Mouse (Mus musculus) Muller cell, postnatal 12 days (primary cell): ENCODE data around the gene Ncam1.

Experiments used
- DNase-seq: peaks from one replicate; pipeline ENCODE4 v3.0.0-alpha.2; 2015; ENCODE audit errors: inconsistent ontology term

Gene Ncam1

DNA sequence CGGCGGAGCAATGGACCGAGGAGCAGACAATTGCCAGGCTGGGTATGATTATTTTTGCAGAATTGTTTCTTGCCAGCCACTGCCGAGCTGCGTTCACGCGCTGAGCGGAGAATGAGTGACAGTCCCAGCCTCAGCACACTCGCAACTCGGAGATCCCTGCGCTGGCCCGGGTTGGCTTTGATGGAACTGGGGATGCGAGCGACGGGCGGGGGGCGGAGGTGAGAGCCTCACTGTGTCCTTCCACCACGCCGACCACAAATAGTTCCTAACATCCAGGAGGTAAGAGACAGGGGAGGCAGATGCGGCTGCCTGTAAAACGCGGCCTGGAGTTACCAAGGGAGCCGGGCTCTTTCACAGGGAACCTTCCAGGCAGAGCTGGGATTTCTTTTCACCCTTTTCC, at the start of gene Ncam1:
Gene Ncam1, minus strand, starts transcription at position 120 of the 400 bp plus-strand sequence.
- peak; percentile 98 for DNase-seq

DNA sequence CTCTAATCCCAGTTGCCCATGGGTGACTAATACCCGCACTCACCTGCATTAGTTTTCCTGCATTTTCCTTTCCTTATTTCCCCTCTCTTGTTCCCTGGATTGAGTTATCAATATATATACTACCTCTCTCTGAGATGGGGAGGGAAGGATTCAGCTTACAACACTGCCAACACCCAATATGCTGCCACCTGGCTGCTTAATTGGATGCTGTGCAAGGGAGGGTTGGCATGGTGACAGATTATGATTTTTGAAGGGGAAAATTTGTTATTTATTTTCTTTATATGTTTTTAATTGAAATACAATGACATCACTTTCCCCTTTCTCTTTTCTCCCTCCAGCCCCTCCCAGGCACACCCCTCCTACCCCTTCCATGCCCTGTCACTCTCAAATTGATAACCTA, 35.3 kb upstream of the Ncam1 start:
- no peak for DNase-seq

DNA sequence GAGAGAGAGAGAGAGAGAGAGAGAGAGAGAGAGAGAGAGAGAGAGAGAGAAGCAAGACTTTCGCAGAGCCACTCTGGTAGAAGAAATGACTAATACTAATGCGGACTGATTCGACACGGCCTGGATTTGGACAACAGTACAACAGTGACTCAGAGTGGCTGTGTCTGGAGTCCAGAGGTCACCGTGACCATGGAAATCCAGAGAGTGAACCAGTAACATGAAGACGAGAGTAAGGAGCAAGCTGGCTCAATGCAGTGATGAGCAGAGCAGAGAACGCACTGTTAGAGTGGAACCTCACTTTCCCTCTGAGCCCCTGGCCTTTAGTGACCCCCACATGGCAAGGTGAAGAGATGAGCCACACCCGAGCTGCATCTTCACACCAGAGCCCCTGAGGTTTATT, 28.9 kb upstream of the Ncam1 start:
- no peak for DNase-seq

DNA sequence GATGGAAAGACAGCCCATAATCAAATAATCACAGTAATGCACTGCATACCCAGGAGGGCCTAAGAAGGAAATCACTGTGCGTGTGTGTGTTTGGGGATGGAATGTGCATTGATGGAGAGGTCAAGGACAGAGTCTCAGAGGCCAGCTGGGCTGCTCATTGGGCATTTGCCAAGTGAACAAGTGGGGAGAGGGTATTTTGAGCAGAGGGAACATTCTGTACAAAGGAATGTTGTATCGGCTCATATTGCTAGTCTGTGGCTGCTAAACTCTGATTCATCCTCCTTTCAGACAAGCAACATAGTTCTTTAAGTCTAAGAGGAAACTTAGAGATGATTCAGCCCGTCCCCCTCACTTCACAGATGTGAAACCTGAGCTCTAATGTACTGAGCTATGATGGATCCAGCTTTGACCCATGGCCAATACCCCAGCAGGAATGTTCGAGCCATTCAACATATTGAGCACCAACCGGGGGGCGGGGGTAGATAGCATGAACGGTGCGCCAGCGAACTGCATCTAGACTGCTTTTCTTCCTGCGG, 17.5 kb upstream of the Ncam1 start:
- peak; percentile 87 for DNase-seq

DNA sequence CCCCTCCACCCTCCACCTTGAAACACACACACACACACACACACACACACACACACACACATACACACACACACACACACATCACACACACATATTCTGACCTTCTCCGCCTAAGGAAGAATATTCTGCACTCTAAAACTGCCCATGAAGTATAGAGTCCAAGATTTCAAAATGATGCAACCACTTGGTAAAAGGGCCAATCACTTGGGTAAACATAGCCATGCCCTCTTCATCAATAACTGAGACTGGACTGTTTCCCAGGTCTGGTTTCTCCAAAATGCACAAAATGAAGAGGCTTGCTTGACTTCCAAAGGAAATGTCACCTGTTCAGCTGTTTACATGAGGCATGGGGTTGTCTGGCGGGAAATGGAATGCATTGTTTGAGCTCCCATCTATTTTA, 15.7 kb upstream of the Ncam1 start:
- DNase-seq: no peak

DNA sequence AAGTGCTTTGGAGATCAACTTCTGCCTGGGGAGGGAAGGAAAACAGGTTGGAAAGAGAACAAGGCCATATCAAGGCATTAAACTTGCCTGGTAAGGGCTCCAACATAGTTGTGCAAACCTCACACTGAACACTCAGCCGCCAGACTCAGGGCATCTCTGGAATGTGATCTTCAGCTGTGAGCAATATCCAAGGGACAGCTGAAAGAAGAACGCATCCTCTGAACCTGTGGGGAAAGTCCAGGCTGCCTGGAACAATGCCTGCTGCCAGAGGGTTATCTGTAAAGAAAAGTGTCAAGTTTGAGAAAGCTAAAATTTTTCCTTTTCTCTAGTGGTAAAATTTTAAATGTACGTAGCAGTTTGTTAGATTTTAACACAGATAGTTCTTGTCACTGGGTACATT, 4.5 kb upstream of the Ncam1 start:
- DNase-seq: peak; percentile 58

DNA sequence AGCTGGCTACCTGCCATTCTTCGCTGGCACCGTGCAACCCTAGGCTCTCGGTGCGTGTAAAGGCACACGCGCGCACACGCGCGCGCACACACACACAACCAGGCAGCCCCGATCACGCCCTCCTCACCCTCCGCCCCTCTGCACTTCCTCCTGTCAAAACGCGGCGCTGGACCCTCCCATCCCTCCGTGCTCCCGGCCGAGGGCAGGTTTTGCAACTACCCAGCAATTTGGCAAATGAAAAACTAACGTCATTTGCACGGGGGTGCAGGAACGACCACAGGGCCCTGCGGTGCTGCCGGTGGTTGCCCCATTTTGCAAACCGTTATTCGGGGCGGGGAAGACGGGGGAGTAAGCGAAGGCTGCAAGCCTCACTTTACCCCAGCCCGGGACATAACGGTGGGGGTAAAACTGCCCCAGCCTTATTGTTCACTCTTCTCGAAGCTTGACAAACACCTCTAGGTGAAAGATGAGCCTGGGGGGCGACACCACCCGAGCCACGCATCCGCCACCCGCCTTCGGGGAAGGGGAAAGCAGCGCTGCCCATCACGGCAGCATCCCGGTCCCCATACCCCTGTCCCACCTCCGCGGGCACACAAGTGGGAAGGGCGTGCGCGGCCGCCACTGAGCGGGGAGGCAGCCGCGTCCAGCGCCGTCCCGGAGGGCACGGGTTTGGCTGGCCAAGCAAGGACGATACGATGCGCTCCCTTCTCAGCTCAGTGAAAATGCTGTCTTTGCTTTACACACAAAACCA, 729 bp downstream of the Ncam1 start:
- peak; percentile 88 for DNase-seq

DNA sequence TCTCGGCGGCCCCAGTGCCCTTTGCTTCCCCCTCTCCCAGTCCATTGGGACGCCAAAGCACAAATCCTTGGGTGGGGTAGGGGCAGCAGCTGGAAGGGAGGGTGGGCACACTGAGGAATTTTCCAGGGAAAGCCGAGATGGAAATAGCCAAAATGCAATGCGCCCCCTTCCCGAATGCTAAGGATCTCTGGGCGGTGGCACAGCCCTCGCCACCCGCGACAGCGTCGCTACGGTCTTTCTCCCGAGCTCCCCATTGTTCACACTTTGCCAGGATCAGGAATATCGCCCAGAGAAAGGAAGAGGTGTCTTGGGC, 1.3 kb downstream of the Ncam1 start:
- no peak for DNase-seq

DNA sequence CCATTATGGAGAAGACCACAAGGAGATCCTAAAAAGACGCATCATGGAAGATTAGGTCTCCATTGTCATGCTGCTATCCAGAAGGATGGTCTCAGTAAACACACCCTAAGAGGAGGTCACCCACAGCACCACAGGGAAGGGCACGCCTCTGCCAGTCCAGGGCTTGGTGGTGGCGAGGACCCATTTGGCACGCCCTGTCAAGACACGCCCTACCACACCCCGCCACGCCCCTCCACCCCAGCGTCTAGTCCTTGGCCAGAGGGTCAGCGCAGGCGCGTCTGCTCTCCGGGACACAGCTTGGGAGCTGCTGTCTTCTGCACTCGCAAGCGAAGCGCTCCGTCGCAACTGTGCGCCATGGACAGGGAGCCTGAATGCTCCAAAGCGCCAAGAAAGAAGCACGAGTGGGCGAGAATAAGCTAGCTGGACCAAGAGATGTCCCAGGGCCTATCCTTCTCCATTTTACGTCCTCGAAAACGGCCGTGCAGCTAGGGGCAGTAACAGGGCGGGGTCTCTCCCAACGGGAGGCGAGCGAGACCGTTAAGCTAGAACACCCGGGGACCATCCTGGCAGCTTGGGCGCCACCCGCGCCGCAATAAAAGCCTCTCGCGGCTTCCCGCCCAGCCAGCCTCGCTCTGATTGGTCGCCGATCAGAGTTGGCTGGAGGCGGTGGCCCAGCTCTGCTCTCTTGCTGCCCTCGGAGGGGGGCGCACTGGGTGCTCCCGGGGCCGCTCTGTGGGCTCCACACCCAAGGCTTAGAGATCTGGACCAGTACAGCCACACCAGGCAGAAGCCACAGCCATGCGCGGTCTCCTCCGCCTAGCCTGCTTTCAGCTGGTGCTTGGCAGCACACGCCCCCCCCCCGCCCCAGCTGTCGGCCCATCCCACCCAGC, 1.9 kb downstream of the Ncam1 start:
- DNase-seq: peak; percentile 91

DNA sequence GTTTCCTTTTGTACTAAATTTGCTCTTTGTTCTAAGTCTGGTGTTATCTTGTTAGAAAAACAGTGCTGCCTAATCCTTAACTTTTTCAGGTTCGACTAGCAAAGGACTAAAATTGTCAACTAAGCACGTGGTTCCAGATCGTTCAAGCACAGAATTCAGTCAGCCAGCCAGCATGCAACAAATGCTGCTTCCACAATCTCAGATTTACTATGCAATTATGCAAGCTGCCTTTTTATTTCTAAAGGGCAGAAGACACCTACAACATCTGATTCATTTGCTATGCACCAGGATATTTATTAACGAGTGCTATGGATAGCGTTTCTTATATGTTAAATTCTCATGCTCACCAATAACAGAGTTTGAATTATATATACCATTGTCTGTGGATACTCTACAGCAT, 2.8 kb downstream of the Ncam1 start:
- no peak for DNase-seq

DNA sequence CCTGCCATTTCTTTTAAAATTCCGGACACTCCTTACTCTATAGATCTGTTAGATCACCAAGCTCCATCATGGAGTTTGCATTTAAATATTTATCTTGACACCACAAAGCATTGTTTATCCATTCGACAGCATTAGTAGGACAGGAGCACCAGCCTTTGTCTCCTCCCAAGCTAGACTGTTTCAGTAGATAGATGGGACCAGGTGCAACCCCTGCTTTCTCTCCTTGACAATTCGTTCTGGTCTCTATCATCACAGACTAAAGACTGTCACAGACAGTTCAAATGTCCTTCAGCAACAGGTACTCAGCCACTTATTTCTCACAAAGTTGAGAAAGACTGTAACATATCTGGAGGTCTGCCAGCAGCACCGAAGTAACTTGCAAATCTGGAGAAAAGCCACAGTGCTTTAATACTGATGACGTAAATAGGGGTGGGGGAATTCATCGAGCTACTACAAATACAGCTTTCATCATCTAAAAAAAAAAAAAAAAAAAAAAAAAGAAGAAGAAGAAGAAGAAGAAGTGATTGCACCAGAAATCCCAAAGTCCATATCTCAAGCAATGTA, 4.7 kb downstream of the Ncam1 start:
- DNase-seq: no peak

DNA sequence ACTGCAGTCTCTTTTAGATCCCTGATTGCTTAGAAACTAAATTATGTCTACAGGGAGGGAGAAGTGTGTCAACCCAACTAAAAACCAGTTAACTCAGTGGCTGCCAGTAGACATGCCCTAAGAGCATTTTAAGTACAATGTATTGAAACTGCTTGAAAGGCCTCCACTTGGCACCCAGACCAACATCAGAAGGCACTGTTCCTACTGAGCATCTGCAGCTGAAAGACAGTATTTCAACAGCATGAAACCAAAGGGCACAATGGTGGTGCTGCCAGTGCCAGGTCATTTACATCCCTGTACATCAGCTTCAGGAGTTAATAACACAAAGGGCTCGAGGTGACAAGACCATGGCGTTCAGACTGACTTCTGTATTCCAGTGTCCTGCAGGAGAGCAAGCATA, 5.5 kb downstream of the Ncam1 start:
- DNase-seq: no peak

DNA sequence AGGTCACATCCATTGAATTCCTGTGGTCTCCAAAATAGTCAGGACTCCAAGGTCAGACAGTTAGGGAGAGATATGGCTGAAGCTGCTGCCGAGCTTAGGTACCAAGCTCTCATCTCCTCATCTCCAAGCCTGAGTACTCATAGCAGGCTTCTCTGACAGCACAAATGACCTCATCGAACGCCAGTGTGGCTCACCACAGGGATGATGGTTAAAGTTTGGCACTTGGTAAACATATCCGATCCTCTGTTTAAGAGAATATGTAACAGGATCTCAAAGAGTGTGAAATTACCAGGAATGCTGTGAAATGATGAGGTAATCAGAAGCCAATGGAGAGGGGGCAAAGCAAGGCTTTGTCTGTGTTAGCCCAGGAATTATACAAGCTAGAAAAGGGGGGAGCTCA, 6.1 kb downstream of the Ncam1 start:
- DNase-seq: peak; percentile 62

DNA sequence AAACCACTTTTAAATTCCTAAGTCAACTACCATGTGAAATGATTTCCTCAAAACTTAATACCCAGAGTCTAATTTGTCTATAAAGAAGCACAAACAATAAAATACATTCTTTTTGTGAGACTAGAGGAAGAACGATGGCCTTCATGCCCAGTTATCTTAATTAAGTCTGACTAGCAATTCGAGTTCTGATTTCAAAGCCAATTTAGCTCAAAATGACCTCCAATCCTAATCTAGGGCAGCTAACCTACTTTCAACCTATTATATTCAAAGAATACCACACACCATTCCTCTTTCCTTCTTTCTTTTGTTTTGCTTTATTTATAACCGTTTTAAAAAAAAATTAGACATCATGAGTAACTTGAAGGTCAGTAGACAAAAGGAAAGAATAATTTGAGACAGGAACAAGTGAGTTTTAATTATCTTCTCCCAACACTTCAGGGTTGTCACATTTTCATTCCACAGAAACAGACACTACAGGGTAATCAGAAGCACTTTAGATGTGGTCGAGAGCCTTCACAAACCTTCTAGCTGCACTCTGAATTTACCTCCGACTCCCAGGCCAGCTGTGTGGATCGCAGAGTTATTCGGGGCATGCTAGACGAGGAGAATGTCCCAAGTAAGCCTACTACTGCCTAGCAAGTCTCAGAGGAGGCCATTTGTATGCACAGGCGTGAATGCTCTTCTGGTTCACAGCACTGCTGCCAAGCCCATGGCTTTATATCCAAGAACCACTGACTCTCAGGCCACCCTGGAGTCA, 17.5 kb downstream of the Ncam1 start:
- DNase-seq: peak; percentile 92

DNA sequence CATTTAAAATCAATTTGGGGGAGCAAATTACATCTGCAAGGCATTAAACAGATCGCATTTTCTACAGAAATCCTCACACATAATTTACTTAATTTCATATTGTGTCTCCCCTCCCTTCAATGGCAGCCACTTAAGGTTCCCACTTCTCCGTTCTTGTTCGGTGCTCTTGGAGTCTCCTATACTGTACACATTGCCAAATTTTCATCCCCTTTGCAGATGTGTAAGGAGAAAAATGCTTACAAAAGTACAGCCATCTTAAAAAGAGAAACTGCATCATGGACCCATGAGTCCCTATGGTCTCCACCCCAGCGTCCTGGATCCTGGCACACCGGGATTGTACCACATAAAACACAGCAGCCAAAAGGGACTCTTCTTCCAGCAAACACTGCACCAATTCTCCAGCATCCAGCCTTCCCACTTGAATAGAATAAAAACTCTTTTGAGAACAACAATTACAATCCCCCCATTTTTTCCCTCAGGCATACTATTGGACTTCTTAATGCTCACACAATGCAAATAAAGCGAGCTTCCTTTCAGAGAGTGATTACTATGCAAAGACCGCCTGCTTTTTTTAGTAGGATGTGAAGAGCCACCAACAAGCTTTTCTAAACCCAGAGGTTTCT, 21.6 kb downstream of the Ncam1 start:
- no peak for DNase-seq

DNA sequence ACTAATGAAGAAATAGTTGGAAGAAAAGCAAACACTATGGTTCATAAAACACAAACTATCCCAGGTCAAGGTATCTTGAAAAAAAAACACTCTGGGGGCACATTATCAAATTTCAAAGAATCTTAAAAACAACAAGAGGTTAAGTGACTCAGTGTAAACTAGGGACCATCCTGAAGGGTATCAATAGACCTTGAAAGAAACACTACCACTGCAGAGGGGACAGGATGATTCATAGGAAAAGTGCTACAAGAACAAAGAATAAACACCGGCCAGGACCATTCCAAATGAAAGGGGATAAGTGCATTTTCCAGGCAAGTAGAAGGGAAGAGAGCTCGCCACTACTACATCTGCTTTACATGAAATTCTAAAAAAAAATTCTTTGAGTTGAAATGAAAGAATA, 32.1 kb downstream of the Ncam1 start:
- DNase-seq: no peak

DNA sequence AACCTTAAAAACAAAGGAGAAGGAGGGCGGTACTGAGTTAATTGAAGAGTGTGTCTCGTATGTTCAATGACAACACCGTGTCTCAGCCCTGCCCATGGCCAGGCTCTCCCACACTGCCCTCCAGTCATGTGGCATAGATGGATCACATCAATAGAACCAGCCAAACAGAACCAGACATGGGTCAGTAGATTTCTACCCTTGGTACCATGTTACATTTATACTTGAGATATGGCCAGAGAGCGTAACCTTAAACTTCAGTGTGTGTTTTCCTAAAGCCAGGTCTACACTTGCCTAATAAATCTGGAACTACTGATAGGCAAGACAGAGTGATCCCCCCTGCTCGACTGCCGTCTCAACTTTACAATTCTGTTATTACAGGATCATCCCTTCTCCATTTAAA, 38.2 kb downstream of the Ncam1 start:
- no peak for DNase-seq

DNA sequence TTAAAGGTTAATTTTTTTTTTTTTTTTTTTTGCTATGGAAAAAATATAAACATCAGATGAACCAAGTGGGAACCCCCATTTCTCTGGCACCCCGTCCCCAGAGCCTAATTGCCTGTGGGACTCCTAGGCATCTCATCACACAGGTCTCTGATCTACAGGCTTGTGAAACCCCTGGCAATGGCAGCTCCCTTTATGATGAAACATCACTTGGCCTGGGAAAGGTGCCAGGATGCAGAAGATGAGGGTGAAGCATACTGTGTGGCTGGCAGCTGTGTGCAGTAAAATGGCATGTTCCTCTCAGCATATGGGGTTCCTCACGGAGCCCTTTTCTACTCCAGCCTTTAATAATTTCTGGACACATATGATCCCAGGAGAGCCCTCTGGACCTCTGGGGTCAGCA, 40.3 kb downstream of the Ncam1 start:
- DNase-seq: peak; percentile 84

DNA sequence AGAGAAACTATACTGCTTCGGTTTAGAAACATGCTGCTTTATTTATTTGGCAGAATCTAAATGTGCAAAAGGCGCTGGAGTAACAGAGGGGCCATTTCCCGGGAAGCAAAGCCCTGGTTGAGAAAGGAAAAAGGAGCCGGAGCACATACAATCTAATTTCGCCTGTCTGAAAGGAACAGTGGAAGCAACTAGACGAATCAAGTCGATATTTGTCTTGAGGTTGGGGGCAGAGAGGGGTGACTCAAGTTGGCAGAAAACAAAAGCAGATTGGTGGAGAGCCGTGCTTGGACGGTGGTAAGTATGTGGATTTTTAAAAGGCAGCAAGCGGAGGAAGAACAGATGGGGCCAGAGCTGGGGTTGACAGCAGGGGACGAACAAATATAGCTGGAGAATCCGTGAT, 40.7 kb downstream of the Ncam1 start:
- DNase-seq: peak; percentile 63

DNA sequence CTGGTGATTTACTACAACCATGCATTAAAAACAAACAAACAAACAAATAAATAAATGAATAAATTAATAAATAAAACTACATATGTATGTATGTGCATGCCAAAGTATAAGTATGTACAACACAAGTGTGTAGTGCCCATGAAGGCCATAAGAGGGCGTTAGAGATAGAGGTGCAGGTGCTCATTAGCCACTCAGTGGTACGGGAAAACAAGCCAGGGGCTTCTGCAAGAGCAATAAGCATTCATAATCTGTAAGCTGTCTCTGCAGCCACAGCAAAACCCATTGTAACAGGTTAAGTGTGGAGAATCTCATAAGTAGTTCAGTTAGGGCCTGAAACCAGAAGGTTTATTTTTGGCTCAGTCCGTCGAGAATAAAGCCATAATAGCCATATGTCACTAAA, 41.1 kb downstream of the Ncam1 start:
- DNase-seq: no peak

DNA sequence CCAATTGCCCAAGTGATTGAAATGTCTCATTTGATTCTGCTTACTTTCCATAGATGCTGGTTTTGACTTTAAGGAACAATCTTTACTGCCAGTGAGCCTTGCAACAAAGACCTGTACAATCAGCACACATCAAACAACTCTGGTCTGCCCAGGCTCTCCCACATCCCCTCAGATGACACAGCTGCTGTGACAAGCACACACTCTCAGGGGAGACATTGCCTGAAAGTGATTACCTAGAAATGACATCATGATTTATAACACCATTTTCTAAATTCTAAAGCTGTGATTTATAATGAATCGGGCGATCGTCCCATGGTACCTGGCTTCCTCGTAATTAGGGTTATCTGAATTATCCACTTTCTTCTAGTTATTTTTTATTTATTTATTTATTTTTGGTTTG, 42.0 kb downstream of the Ncam1 start:
- DNase-seq: no peak

DNA sequence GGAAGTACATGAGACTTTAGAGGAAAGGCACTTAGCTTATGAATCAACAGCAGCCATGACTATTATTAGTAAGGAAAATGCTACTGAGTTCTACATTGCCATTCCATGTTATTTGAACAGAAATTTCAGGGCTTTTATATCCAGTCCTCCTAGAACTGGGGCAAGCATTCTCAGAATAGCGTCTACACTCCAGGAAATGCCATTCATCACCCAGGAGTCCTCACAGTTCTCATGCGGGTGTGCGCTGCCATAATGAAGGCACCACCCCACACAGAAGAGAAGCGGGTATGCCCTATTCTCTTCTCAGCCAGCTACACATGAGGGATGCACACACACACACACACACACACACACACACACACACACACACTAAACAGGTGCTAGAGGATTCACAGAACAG, 43.5 kb downstream of the Ncam1 start:
- DNase-seq: peak; percentile 52
